Mouse (Mus musculus) midbrain, embryonic 14.5 days (tissue): ENCODE results near the gene Gata3. TPM values are rescaled to one million over a fixed set of nuclear protein-coding genes. Genes with fewer than 3 reads are reported as not detected.

Experiments
- ATAC-seq: fragments of 200-750 bp; cut with Nextera tagmentation; 2 replicates; pipeline ENCODE4 v1.8.0; 2017; ENCODE audit warnings: moderate number of reproducible peaks, moderate library complexity; ENCODE audit not compliant: low FRiP score, low TSS enrichment
- DNase-seq: peaks from one replicate; pipeline ENCODE4 v3.0.0-alpha.2; 2015
- H3K27ac ChIP-seq: fragments of 300-500 bp; sonication (generic); replicated peaks from 2 replicates; pipeline ENCODE4 v1.5.1; 2014; ENCODE audit warnings: mild to moderate bottlenecking, low read depth, low read length, moderate library complexity
- H3K27me3 ChIP-seq: fragments of 300-500 bp; sonication (generic); 2 replicates; pipeline ENCODE4 v1.6.1; 2014; ENCODE audit warnings: low read length, control low read depth, mixed read lengths; ENCODE audit not compliant: control insufficient read depth, insufficient read depth
- H3K36me3 ChIP-seq: fragments of 300-500 bp; sonication (generic); 2 replicates; pipeline ENCODE4 v1.6.1; 2014; ENCODE audit warnings: low read length, control low read depth; ENCODE audit not compliant: control insufficient read depth, insufficient read depth
- H3K4me1 ChIP-seq: fragments of 300-500 bp; sonication (generic); 2 replicates; pipeline ENCODE4 v1.6.1; 2014; ENCODE audit warnings: mild to moderate bottlenecking, antibody characterized with exemption, low read length, control low read depth; ENCODE audit not compliant: control insufficient read depth, insufficient read depth
- H3K4me2 ChIP-seq: fragments of 300-500 bp; sonication (generic); 2 replicates; pipeline ENCODE4 v1.6.1; 2014; ENCODE audit warnings: mild to moderate bottlenecking, low read length, moderate library complexity
- H3K4me3 ChIP-seq: fragments of 300-500 bp; sonication (generic); replicated peaks from 2 replicates; pipeline ENCODE4 v1.5.1; 2014; ENCODE audit warnings: low read depth, low read length
- H3K9ac ChIP-seq: fragments of 300-500 bp; sonication (generic); replicated peaks from 2 replicates; pipeline ENCODE4 v1.6.1; 2014; ENCODE audit warnings: mild to moderate bottlenecking, low read length, moderate library complexity
- H3K9me3 ChIP-seq: fragments of 300-500 bp; sonication (generic); 2 replicates; pipeline ENCODE4 v1.6.1; 2016; ENCODE audit warnings: low read length, control low read depth, mixed read lengths; ENCODE audit not compliant: control insufficient read depth
- WGBS: fragments of 180-500 bp; shearing (Covaris S2); extraction: QIAGEN DNeasy Blood & Tissue Kit; methylation state at CpG from one replicate; pipeline ENCODE4 v1.1.7; 2014; 5-methylcytosine and 5-hydroxymethylcytosine counted together
- polyA plus RNA-seq: library from polyadenylated mRNA; unstranded; fragments of >200 nt; fragmentation: Nextera tagmentation; extraction: Ambion mirVana; gene quantifications from 2 replicates; pipeline ENCODE4 v1.2.1, GENCODE M21; 2014

The Gata3 gene
- polyA plus RNA-seq, 1 experiment from 2014 or later, result 120 TPM

GRCm38 (mm10) chr2:9903854-9904560, 14.2 kb upstream of the Gata3 start:
- Histone ChIP-seq H3K9me3 (no peaks in the 10 kb centered on the region), H3K27ac (no peak overlapping the region), H3K27me3 (peaks cover 2% of the 10 kb centered on the region; the same call in 1 of the 2 replicates), H3K4me3 (no peak overlapping the region), H3K4me1 (no peaks in the 10 kb centered on the region), H3K4me2 (no peak overlapping the region), H3K36me3 (no peaks in the 10 kb centered on the region), H3K9ac (no peak overlapping the region)
- WGBS, result 75% methylated on average over 14 of the region's 14 CpGs
- ATAC-seq (no peak), DNase-seq (no peak)

- DNase-seq (peak; percentile 75), ATAC-seq (no peak; the same call in 1 of the 2 replicates)
- Histone ChIP-seq H3K4me1 (peaks cover 16% of the 10 kb centered on the region), H3K4me3 (no peak overlapping the region), H3K4me2 (no peak overlapping the region), H3K27me3 (peaks cover 49% of the 10 kb centered on the region), H3K9ac (no peak overlapping the region), H3K9me3 (no peaks in the 10 kb centered on the region), H3K27ac (peak overlapping the region; percentile 38; the same call in 1 of the 2 replicates), H3K36me3 (no peaks in the 10 kb centered on the region)
- WGBS, result 1% methylated on average over 8 of the region's 8 CpGs
Observed at GRCm38 (mm10) chr2:9897846-9898245, 8.0 kb upstream of the Gata3 start.

DNA sequence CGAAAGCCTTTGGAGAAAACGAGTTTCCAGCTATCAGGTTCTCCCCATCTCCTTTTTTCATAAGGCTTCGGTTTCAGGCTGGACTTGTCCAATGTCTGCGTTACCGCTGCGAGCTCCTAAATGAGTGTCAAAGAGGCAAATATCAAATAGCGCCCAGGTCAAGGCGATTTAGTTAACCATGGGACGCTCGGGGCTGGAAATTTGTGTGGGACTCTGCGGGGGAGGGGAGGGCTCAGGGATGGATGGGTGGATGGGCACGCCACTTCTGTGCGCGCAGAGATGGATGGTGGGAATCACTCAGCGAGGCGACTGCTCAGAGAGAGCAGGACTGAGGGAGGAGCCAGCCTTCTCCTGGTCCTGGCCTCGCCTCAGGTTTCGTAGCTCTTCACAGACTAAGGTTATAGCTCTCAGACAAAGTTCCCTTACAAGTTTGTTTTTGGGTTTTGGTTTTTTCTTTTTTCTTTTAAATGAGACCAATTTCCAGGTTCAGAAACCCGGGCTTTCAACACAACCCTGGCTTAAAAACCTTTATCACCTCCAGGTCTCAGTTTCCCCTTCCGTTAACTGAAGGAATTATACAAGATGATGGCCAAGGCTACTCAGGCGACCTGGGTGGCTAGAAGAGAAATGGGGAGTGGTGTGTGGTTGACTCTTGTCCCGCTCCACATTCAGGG, 6.4 kb upstream of the Gata3 start:
- H3K4me1 ChIP-seq, result peaks cover 16% of the 10 kb centered on the region
- DNase-seq, result peak; percentile 50
- H3K27ac ChIP-seq, result peak overlapping the region; percentile 61
- peak overlapping the region; percentile 35 for H3K4me2 ChIP-seq
- 1% methylated on average over 22 of the region's 22 CpGs for WGBS
- H3K9ac ChIP-seq, result 0 out of 2 replicates have a peak overlapping the region, but pooled peaks have one; percentile 0
- H3K9me3 ChIP-seq, result no peaks in the 10 kb centered on the region
- ATAC-seq, result no peak
- H3K27me3 ChIP-seq, result peaks cover 50% of the 10 kb centered on the region
- H3K4me3 ChIP-seq, result peak overlapping the region; percentile 13; the same call in 1 of the 2 replicates
- no peaks in the 10 kb centered on the region for H3K36me3 ChIP-seq

DNA sequence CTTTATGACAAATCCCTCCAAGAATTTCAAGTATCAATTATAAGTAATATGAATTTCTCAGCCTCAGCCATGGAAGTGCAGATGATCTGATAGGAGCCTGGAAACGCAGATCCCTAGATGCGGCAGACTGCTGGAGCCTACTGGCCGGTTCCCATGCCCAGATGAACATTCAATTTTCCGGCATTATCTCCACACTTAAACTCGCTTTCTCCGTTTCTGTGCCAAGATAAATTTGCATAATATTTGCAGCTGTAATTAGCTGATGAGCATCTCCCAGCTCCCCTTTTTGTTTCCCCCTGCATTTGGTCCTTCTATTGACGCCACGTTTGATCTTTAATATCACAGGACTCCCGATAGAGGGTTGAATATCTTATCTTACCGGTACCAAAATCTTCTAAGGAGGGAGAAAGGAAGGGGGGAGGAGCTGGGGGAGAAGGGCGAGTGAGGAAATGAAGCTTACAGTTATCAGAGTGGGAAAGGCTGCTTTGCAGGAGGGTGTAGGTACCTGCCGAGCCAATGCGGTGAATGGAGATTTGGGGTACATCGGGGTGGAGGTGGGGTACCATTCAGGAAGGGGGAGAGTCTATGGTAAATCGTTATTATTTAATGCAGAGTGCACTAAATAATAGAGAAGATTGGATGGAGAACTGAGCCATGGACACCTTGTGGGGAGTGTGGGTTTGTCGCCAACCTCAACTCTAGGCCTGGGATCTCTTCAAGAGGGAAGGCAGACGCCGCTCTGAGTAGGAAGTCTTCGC, 5.2 kb upstream of the Gata3 start:
- Histone ChIP-seq H3K27me3 (peaks cover 60% of the 10 kb centered on the region), H3K4me3 (no peak overlapping the region), H3K9me3 (no peaks in the 10 kb centered on the region), H3K4me2 (peak overlapping the region; percentile 35), H3K9ac (no peak overlapping the region), H3K27ac (peak overlapping the region; percentile 61), H3K36me3 (no peaks in the 10 kb centered on the region), H3K4me1 (peaks cover 16% of the 10 kb centered on the region)
- under 1% methylated on average over 19 of the region's 19 CpGs for WGBS
- peak; percentile 43 for DNase-seq
- no peak; the same call in 1 of the 2 replicates for ATAC-seq

- Histone ChIP-seq H3K9ac (no peak overlapping the region), H3K4me2 (no peak overlapping the region), H3K4me1 (peaks cover 16% of the 10 kb centered on the region), H3K27me3 (peaks cover 67% of the 10 kb centered on the region), H3K9me3 (no peaks in the 10 kb centered on the region), H3K27ac (peak overlapping the region; percentile 52), H3K4me3 (no peak overlapping the region), H3K36me3 (no peaks in the 10 kb centered on the region)
- under 1% methylated on average over 6 of the region's 6 CpGs for WGBS
- ATAC-seq, result 0 out of 2 replicates have a peak, but pooled peaks have one; percentile 31
- peak; percentile 53 for DNase-seq
Observed at GRCm38 (mm10) chr2:9893272-9893953, 3.6 kb upstream of the Gata3 start.

GRCm38 (mm10) chr2:9892541-9892940, 2.7 kb upstream of the Gata3 start:
- no peaks in the 10 kb centered on the region for H3K36me3 ChIP-seq
- H3K4me2 ChIP-seq, result no peak overlapping the region
- DNase-seq, result peak; percentile 57
- no peaks in the 10 kb centered on the region for H3K9me3 ChIP-seq
- H3K9ac ChIP-seq, result no peak overlapping the region
- WGBS, result 6% methylated on average over 7 of the region's 7 CpGs
- ATAC-seq, result no peak
- no peak overlapping the region for H3K4me3 ChIP-seq
- H3K27me3 ChIP-seq, result peaks cover 67% of the 10 kb centered on the region
- peaks cover 11% of the 10 kb centered on the region; the same call in 1 of the 2 replicates for H3K4me1 ChIP-seq
- peak overlapping the region; percentile 55; the same call in 1 of the 2 replicates for H3K27ac ChIP-seq

- no peak for ATAC-seq
- Histone ChIP-seq H3K27ac (0 out of 2 replicates have a peak overlapping the region, but pooled peaks have one; percentile 5), H3K9me3 (no peaks in the 10 kb centered on the region), H3K4me2 (no peak overlapping the region), H3K36me3 (no peaks in the 10 kb centered on the region), H3K27me3 (peaks cover 71% of the 10 kb centered on the region), H3K4me1 (no peaks in the 10 kb centered on the region), H3K4me3 (no peak overlapping the region), H3K9ac (no peak overlapping the region)
- WGBS, result 3% methylated on average over 5 of the region's 5 CpGs
- DNase-seq, result no peak
Observed at GRCm38 (mm10) chr2:9890906-9891305, 1.1 kb upstream of the Gata3 start.

DNA sequence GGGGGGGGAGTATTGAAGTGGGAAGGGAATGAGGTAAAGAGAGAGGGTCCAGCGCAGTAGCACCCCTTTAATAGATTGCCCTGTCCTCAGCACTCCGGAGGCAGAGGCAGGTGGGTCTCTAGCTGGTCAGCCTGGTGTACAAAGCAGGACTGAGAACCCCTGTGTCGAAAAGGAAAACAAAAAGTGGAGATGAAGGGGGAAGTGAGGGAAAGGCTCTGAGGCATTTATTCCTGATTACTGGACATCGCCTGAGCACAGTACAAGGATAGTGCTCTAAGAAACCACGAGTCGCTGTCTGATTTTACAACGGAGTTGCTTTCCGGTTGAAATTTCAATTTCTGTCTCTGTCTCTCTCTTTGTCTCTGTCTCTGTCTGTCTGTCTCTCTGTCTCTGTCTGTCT, 417 bp upstream of the Gata3 start:
- no peak overlapping the region for H3K27ac ChIP-seq
- no peaks in the 10 kb centered on the region for H3K4me1 ChIP-seq
- DNase-seq (no peak), ATAC-seq (no peak)
- no peaks in the 10 kb centered on the region for H3K36me3 ChIP-seq
- no peaks in the 10 kb centered on the region for H3K9me3 ChIP-seq
- no peak overlapping the region for H3K9ac ChIP-seq
- peak overlapping the region; percentile 45; the same call in 1 of the 2 replicates for H3K4me3 ChIP-seq
- H3K4me2 ChIP-seq, result peak overlapping the region; percentile 65
- peaks cover 78% of the 10 kb centered on the region for H3K27me3 ChIP-seq
- WGBS, result 5% methylated on average over 8 of the region's 8 CpGs
